Mouse (Mus musculus) midbrain, embryonic 12.5 days (tissue): ENCODE measurements around the gene Msrb3. TPM values are rescaled to one million over a fixed set of nuclear protein-coding genes. Genes with fewer than 3 reads are reported as not detected.

Experiments
- ATAC-seq: fragments of 200-750 bp; cut with Nextera tagmentation; 2 replicates; pipeline ENCODE4 v1.8.0; 2017; ENCODE audit warnings: low read depth, moderate TSS enrichment, moderate library complexity; ENCODE audit not compliant: low FRiP score
- H3K27ac ChIP-seq: fragments of 300-500 bp; sonication (generic); replicated peaks from 2 replicates; pipeline ENCODE4 v1.5.1; 2016; ENCODE audit warnings: mild to moderate bottlenecking
- H3K27me3 ChIP-seq: fragments of 300-500 bp; sonication (generic); 2 replicates; pipeline ENCODE4 v1.6.1; 2016; ENCODE audit warnings: mild to moderate bottlenecking
- H3K36me3 ChIP-seq: fragments of 300-500 bp; sonication (generic); 2 replicates; pipeline ENCODE4 v1.6.1; 2016
- H3K4me1 ChIP-seq: fragments of 300-500 bp; sonication (generic); 2 replicates; pipeline ENCODE4 v1.6.1; 2016
- H3K4me2 ChIP-seq: fragments of 300-500 bp; sonication (generic); replicated peaks from 2 replicates; pipeline ENCODE4 v1.6.1; 2016; ENCODE audit warnings: mild to moderate bottlenecking, moderate library complexity
- H3K4me3 ChIP-seq: fragments of 300-500 bp; sonication (generic); 2 replicates; pipeline ENCODE4 v1.5.1; 2016; ENCODE audit warnings: mild to moderate bottlenecking
- H3K9ac ChIP-seq: fragments of 300-500 bp; sonication (generic); replicated peaks from 2 replicates; pipeline ENCODE4 v1.6.1; 2016; ENCODE audit warnings: mild to moderate bottlenecking, moderate library complexity
- H3K9me3 ChIP-seq: fragments of 300-500 bp; sonication (generic); 2 replicates; pipeline ENCODE4 v1.6.1; 2016; ENCODE audit warnings: mild to moderate bottlenecking
- WGBS: fragments of 180-500 bp; shearing (Covaris S2); methylation state at CpG from one replicate; pipeline ENCODE4 v1.1.7; 2016; 5-methylcytosine and 5-hydroxymethylcytosine counted together
- polyA plus RNA-seq: library from polyadenylated mRNA; unstranded; fragments of >200 nt; fragmentation: Nextera tagmentation; extraction: Ambion mirVana; gene quantifications from 2 replicates; pipeline ENCODE4 v1.2.1, GENCODE M21; 2016

Gene Msrb3
- polyA plus RNA-seq, 1 experiment from 2014 or later = 3.6 TPM

DNA sequence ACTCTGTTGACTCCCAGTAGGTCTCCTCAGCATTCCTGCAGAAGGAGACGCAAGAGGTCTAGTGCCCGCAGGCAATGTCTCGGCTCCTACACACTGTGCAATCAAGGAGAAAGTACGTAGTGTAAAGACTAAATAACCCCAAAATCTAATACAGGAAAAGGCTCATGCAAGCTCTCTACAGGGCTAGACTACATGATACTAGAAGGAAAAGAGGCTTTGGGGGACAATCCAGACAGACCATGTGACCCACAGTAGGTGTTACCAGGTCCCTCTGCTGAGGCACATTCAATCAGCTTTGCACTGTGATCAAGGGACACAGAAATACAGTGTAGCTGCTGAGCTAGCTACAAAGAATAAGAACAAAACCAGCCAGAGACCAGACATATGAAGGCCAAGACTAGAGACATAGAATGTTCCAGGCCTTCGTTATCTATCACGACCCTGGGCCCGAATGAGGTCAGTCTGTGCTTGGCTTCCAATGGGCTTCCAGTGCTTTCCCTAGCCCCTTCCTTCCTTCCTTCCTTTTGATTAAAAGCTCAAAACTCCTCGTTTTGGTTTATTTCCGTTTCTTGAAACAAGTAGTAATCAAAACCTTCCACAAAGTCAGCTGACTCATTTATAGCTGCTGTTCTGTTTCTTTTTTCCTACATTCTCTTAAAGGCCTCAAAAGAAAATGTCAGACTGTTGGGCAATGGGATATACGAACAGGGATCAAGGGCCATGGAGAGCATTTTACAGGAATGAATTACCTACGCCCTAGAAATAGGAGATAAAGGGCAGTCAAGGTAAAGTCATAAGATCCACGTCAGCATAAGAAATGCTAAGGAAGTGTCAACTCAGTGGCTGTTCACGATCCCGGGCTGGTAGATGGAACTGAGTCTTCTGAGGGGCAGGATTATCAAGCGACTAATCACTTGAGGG lies 3.7 kb downstream of the Msrb3 start:
- ATAC-seq = no peak
- peaks cover 48% of the 10 kb centered on the region for H3K27me3 ChIP-seq
- WGBS = 81% methylated on average over 15 of the region's 15 CpGs
- H3K9me3 ChIP-seq = no peaks in the 10 kb centered on the region
- H3K36me3 ChIP-seq = no peaks in the 10 kb centered on the region
- H3K27ac ChIP-seq = no peak overlapping the region
- no peak overlapping the region for H3K9ac ChIP-seq
- H3K4me1 ChIP-seq = peaks cover 9% of the 10 kb centered on the region
- H3K4me3 ChIP-seq = no peak overlapping the region
- H3K4me2 ChIP-seq = no peak overlapping the region

- Histone ChIP-seq H3K9me3 (no peaks in the 10 kb centered on the region), H3K27ac (no peak overlapping the region), H3K4me2 (no peak overlapping the region), H3K27me3 (peaks cover 38% of the 10 kb centered on the region), H3K4me3 (no peak overlapping the region), H3K36me3 (no peaks in the 10 kb centered on the region), H3K9ac (no peak overlapping the region), H3K4me1 (peaks cover 5% of the 10 kb centered on the region)
- ATAC-seq = no peak
- 89% methylated on average over 4 of the region's 4 CpGs for WGBS
Measured at GRCm38 (mm10) chr10:120893938-120894337, 5.0 kb downstream of the Msrb3 start.

GRCm38 (mm10) chr10:120891131-120891530 lies 7.8 kb downstream of the Msrb3 start:
- Histone ChIP-seq H3K9ac (no peak overlapping the region), H3K27me3 (peaks cover 17% of the 10 kb centered on the region; the same call in 1 of the 2 replicates), H3K9me3 (no peaks in the 10 kb centered on the region), H3K4me2 (no peak overlapping the region), H3K27ac (no peak overlapping the region), H3K36me3 (no peaks in the 10 kb centered on the region), H3K4me1 (no peaks in the 10 kb centered on the region), H3K4me3 (no peak overlapping the region)
- ATAC-seq = no peak
- 97% methylated on average over 4 of the region's 4 CpGs for WGBS

- Histone ChIP-seq H3K27me3 (peaks cover 11% of the 10 kb centered on the region; the same call in 1 of the 2 replicates), H3K36me3 (no peaks in the 10 kb centered on the region), H3K27ac (no peak overlapping the region), H3K4me1 (no peaks in the 10 kb centered on the region), H3K4me3 (no peak overlapping the region), H3K9ac (no peak overlapping the region), H3K9me3 (no peaks in the 10 kb centered on the region), H3K4me2 (no peak overlapping the region)
- no peak for ATAC-seq
- 93% methylated on average over 1 of the region's 1 CpGs for WGBS
Measured at GRCm38 (mm10) chr10:120890592-120890991, 8.3 kb downstream of the Msrb3 start.

- no peak overlapping the region for H3K27ac ChIP-seq
- 89% methylated on average over 8 of the region's 8 CpGs for WGBS
- no peaks in the 10 kb centered on the region for H3K36me3 ChIP-seq
- no peak overlapping the region for H3K4me2 ChIP-seq
- H3K4me3 ChIP-seq = no peak overlapping the region
- no peak for ATAC-seq
- peaks cover 4% of the 10 kb centered on the region; the same call in 1 of the 2 replicates for H3K4me1 ChIP-seq
- H3K27me3 ChIP-seq = peaks cover 2% of the 10 kb centered on the region; the same call in 1 of the 2 replicates
- H3K9ac ChIP-seq = no peak overlapping the region
- no peaks in the 10 kb centered on the region for H3K9me3 ChIP-seq
Measured at GRCm38 (mm10) chr10:120888531-120888930, 10.4 kb downstream of the Msrb3 start.

DNA sequence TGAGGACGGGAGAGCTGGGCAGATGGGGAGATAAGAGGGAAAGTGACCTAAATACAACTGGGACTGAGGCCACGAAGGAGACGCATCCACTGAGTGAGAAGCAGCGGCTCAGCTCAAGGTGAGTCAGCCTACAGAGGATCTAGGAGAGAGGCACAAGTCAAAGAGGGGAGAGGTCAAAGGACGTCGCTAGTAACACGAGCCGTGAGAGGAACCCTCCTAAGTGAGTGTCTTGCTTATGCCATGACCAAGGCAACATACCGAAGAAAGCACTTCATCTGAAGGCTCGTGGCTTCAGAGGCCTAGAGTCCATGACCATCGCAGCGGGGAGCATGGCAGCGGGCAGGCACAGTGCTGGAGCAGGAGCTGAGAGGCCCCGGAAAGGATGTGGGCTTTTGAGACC lies 14.7 kb downstream of the Msrb3 start:
- peaks cover 18% of the 10 kb centered on the region; the same call in 1 of the 2 replicates for H3K4me1 ChIP-seq
- H3K36me3 ChIP-seq = no peaks in the 10 kb centered on the region
- WGBS = 87% methylated on average over 14 of the region's 14 CpGs
- H3K9ac ChIP-seq = no peak overlapping the region
- no peaks in the 10 kb centered on the region; the same call in 1 of the 2 replicates for H3K27me3 ChIP-seq
- no peak overlapping the region for H3K27ac ChIP-seq
- no peaks in the 10 kb centered on the region for H3K9me3 ChIP-seq
- H3K4me3 ChIP-seq = no peak overlapping the region
- ATAC-seq = no peak
- H3K4me2 ChIP-seq = no peak overlapping the region

GRCm38 (mm10) chr10:120883732-120884131 lies 15.2 kb downstream of the Msrb3 start:
- ATAC-seq = no peak
- H3K27ac ChIP-seq = no peak overlapping the region
- H3K4me1 ChIP-seq = peaks cover 18% of the 10 kb centered on the region; the same call in 1 of the 2 replicates
- no peaks in the 10 kb centered on the region; the same call in 1 of the 2 replicates for H3K27me3 ChIP-seq
- no peaks in the 10 kb centered on the region for H3K36me3 ChIP-seq
- H3K9me3 ChIP-seq = no peaks in the 10 kb centered on the region
- 29% methylated on average over 4 of the region's 4 CpGs for WGBS
- H3K4me2 ChIP-seq = no peak overlapping the region
- H3K4me3 ChIP-seq = no peak overlapping the region
- 0 out of 2 replicates have a peak overlapping the region, but pooled peaks have one; percentile 8 for H3K9ac ChIP-seq

GRCm38 (mm10) chr10:120883069-120883415 lies 15.9 kb downstream of the Msrb3 start:
- H3K4me2 ChIP-seq = peak overlapping the region; percentile 74
- H3K9me3 ChIP-seq = no peaks in the 10 kb centered on the region
- H3K36me3 ChIP-seq = no peaks in the 10 kb centered on the region
- H3K9ac ChIP-seq = peak overlapping the region; percentile 8; the same call in 1 of the 2 replicates
- peaks cover 18% of the 10 kb centered on the region; the same call in 1 of the 2 replicates for H3K4me1 ChIP-seq
- peak overlapping the region; percentile 58 for H3K27ac ChIP-seq
- H3K27me3 ChIP-seq = no peaks in the 10 kb centered on the region; the same call in 1 of the 2 replicates
- WGBS = under 1% methylated on average over 7 of the region's 7 CpGs
- peak overlapping the region; percentile 40 for H3K4me3 ChIP-seq
- ATAC-seq = no peak

- peak overlapping the region; percentile 40 for H3K4me3 ChIP-seq
- no peaks in the 10 kb centered on the region for H3K9me3 ChIP-seq
- no peaks in the 10 kb centered on the region for H3K36me3 ChIP-seq
- 13% methylated on average over 17 of the region's 17 CpGs for WGBS
- peak overlapping the region; percentile 58 for H3K27ac ChIP-seq
- H3K27me3 ChIP-seq = no peaks in the 10 kb centered on the region; the same call in 1 of the 2 replicates
- peaks cover 18% of the 10 kb centered on the region; the same call in 1 of the 2 replicates for H3K4me1 ChIP-seq
- peak; percentile 88 for ATAC-seq
- peak overlapping the region; percentile 74 for H3K4me2 ChIP-seq
- H3K9ac ChIP-seq = peak overlapping the region; percentile 40
Measured at GRCm38 (mm10) chr10:120882347-120883068, 16.4 kb downstream of the Msrb3 start.

- no peak for ATAC-seq
- Histone ChIP-seq H3K36me3 (no peaks in the 10 kb centered on the region), H3K4me2 (no peak overlapping the region)
Measured at GRCm38 (mm10) chr10:120876549-120877270, 22.2 kb downstream of the Msrb3 start.

DNA sequence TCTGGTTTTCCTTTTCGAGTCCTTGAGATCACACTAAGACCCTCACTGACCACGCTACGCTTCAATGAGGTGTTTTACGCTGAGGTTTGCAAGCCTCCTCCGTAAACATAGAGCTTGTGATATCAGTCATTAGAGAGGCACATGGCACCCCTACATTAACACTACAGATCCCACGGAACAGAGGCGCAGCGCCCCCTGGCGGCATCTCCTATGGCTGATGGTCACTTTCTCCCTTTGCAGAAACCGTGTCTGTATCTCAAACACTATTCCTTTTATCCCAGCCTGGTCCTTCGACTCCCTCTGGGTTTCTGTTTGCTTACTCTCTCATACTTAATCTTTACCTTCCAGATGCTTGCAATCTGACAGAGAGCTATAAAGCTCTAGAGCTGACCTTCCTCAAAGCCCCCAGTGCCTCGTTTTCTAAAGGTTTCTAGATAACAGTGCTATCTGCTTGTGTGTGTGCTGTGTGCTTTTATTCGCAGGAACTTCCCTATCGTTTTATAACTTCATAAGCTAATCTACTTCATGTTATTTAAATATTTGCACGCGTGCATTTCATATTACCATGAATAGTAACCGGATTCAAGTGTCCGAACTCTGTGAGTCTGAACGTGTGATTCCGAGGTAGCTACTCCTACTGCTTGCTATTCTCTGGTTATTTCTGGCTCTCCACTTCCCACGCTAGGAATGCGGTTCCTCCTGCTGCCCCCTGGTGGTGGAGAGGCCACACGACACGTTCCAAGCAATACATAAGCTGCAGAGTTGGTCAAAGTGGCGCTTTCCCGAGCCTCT lies 23.0 kb downstream of the Msrb3 start:
- no peak overlapping the region for H3K9ac ChIP-seq
- no peak overlapping the region for H3K4me3 ChIP-seq
- H3K27me3 ChIP-seq = 0 out of 2 replicates have a peak, but pooled peaks cover 6% of the 10 kb centered on the region
- WGBS = 15% methylated on average over 26 of the region's 26 CpGs
- H3K4me2 ChIP-seq = peak overlapping the region; percentile 38
- 0 out of 2 replicates have a peak, but pooled peaks cover 7% of the 10 kb centered on the region for H3K4me1 ChIP-seq
- no peak overlapping the region for H3K27ac ChIP-seq
- H3K9me3 ChIP-seq = no peaks in the 10 kb centered on the region
- peak; percentile 70 for ATAC-seq
- H3K36me3 ChIP-seq = no peaks in the 10 kb centered on the region

More at GRCm38 (mm10) chr10:120876549-120877270, 22.2 kb downstream of the Msrb3 start:
- Histone ChIP-seq H3K4me1 (0 out of 2 replicates have a peak, but pooled peaks cover 7% of the 10 kb centered on the region), H3K9me3 (no peaks in the 10 kb centered on the region), H3K27me3 (0 out of 2 replicates have a peak, but pooled peaks cover 4% of the 10 kb centered on the region), H3K27ac (no peak overlapping the region), H3K9ac (no peak overlapping the region), H3K4me3 (no peak overlapping the region)
- 77% methylated on average over 20 of the region's 20 CpGs for WGBS
